Mouse (Mus musculus): Measurements from ENCODE around the gene Malsu1.

Gene Malsu1

DNA sequence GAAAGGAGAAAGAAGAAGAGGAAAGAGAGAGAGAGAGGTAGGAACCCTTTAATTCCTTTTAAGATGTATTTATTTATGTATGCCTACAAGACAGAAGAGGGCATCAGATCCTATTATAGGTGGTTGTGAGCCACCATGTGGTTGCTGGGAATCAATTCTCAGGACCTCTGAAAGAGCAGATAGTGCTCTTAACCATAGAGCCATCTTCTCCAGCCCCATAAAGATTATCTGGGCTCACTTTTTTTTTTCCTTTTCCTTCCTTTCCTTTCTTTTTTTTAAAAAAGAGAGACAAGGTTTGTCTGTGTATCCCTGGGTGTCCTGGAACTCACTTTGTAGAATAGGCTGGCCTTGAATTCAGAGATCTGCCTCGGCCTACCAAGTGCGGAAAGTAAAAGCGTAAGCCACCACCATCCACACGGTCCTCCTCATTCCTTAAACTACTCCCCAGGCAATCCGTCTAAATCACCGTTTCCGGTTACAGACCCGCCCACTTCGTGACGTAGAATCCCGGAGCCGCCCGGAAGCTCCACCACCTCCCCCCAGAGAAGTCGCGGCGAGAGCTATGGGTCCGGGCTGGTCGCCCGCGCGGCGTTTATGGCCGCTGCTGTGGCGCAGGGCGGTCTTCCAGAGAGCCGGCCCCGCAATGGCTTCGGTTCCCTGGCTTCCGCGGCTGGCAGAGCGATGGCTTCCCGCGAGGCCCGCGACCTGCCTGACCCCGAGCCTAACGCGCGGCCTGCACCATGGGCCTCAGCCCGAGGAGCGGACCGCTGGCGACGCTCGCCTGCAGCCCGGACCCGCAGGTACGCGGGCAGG is at the start of gene Malsu1:
TSS of gene Malsu1 (plus strand) at position 492 of the 813 bp plus-strand sequence.
- peak; percentile 94 for DNase-seq (ENCODE audit: low read depth, low spot score)

DNA sequence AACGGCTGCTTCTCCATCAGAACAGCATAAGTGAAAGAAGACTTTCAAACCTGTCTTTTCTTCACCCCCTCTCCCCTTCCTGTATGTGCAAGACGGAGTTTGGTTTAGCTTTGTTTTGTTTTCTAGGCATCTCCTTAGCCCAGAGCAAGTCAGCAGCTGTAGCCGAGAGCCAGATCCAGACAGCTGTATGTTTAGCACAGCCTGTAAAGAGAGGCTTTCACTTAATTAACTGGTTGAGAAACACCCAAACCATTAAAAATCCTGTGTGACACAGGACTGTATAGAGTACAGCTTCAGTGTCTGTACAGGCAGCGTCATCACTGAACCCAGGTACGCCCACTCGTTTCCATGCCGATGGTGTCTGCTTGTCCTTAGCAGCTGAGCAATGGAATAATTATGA is 48.3 kb upstream of the Malsu1 start:
- DNase-seq (ENCODE audit: low read depth, low spot score) = no peak

DNA sequence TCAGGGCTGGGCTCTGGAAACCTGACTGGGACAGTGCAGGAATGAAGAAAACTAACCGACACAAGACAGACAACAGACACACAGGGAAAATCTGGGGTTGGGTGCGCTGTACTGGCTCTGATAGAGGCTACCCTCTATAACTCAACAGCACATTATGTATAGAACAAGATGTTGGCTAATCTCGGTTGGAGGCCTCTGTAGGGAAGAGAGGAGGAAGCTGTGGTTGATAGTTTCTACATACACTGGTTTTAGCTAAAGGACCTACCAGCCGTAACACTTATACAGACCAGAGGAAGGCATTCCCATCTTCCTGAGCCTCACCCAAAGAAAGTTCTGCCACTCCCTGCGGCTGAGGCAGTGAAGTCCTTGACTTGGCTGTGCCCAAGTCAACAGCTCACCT is 47.1 kb upstream of the Malsu1 start:
- no peak for DNase-seq (ENCODE audit: low read depth, low spot score)

DNA sequence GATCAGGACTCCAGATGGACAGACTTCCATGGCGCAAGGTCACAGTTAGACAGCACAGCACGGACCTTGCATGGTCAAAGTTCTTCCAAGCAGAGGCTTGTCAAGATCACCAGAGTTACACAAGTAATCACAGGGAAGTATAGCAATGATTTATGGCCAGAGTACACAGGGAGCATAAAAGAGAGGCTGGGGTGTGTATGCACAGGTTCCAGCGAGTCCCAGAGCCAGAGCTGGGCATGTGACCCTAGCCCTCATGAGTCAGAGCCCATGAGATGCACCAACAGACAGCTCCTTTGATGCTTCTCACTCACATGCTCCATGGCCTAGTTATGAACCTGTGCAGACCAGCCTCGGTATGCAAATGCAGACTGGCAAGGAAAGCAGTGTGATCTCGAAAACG is 45.6 kb upstream of the Malsu1 start:
- no peak for DNase-seq (ENCODE audit: low read depth, low spot score)

DNA sequence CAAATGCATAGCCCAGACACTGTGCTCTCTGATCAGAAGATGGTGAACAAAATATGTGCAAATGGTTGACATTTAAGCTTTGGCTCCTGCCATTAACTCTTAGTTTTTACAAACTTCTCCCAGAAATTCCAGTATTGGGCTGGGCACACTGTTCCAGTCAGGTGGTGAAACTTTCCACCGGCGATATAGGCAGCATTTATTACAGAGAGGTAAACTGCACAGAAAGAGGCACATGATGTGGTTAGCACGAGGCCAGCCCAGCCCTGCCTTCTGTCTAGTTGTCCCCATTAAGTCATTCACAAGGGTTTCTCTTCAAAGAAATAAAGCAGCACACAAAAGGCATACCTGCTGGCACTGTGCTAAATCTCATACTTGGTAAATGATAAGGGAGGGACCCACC is 44.9 kb upstream of the Malsu1 start:
- no peak for DNase-seq (ENCODE audit: low read depth, low spot score)

DNA sequence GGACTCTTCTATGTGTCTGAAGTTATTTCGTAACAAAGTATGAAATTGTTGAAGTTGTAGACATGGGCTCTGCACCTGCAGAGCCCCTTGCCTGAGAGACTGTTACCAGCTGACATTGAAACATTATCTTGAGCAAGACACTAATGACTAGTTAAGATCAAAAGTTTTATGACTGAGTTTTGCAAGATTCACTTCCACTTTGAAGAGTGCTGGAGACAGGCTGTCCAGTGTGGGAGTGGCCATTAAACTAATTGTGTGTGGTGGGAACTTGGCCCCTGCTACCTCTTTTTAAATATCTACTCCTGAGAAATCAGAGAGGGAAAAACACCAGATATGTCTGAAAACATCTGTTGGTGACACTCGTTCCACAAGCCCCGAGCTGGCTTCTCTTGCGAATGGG is 42.4 kb upstream of the Malsu1 start:
- DNase-seq (ENCODE audit: low read depth, low spot score) = no peak

DNA sequence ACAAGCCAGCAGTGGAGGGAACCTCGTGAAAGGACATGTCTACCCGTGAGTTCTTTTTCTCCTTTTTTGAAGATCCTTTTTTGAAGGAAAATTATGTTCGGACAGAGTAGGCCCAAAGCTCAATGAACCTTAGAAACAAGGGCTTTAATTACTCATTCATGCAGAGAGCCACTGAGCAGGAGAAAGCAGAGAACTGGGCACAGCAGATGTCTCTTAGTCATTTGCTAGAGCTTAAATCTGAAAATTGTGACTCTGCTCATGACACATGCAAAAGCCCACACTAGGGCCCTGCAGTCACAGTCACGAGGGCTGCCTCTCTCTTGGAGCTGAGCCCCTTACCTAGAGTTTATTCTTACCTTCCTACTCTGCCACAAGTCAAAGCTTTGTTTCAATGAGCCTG is 40.8 kb upstream of the Malsu1 start:
- DNase-seq (ENCODE audit: low read depth, low spot score) = no peak

DNA sequence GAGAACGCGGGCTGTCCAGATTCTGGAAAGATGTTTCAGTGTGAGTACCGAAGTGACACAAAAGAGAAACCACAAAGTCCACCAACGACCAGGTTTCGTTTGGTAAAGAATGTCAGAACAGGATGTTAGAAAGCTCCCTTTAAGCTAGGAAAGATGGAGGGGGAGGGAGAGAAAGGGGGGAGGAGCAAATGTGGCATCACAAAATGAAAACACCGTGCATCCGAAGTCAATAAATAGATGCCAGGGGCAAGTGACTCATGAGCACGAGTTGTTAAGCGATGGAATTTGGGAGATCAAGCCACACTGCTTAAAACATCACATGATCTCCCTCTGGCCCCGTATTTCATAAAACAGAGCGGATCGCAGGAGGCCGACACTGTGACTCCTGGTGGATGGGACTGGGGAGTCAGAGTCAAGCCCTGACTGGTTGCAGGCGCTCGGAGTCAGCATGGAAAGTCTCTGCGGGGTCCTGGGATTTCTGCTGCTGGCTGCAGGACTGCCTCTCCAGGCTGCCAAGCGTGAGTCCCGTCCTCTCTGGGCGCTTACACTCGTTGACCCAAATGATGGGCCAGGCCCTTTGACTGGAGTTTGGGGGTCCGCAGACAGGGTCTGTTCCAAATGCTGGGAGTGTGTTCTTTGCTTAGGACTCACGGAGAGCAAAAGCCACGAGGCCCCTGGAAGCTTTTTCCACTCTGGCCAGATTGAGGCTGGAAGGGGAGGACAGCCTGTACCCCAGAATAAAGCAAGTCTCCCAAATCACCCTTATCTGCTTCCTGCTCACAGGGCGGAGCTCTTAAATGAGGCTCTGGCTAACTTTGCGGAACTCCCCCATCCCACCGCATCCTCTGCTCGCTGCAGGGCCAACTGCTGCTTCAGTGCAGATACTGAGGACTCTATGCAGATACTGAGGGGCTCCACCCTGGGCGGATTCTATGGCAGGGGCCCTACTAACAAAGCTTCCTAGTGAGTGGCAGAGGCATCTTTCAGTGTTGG is 37.0 kb upstream of the Malsu1 start, which contains the start of gene Gpnmb:
TSS of gene Gpnmb (plus strand) at position 272 of the 993 bp plus-strand sequence.
- DNase-seq (ENCODE audit: low read depth, low spot score) = peak; percentile 16

DNA sequence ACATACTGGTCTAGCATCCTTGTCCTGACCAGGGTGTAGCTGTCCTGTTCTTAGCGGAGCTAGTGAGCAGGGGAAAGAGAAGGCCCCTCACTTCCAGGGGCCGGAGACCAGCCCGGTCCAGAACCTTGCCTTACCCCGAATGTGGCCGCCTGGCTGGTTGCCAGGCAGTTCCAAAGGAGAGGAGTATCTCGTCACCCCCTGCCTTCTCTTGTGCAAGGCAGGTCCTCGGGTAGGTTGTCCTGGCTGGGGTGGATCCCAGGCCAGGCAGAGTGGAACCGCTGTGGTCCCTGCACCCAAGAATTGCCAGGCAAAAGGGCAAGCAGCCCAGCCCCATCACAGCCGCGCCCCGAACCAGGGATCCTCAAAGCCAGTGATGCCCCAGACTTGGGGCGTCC is 36.3 kb upstream of the Malsu1 start:
- DNase-seq (ENCODE audit: low read depth, low spot score) = no peak

DNA sequence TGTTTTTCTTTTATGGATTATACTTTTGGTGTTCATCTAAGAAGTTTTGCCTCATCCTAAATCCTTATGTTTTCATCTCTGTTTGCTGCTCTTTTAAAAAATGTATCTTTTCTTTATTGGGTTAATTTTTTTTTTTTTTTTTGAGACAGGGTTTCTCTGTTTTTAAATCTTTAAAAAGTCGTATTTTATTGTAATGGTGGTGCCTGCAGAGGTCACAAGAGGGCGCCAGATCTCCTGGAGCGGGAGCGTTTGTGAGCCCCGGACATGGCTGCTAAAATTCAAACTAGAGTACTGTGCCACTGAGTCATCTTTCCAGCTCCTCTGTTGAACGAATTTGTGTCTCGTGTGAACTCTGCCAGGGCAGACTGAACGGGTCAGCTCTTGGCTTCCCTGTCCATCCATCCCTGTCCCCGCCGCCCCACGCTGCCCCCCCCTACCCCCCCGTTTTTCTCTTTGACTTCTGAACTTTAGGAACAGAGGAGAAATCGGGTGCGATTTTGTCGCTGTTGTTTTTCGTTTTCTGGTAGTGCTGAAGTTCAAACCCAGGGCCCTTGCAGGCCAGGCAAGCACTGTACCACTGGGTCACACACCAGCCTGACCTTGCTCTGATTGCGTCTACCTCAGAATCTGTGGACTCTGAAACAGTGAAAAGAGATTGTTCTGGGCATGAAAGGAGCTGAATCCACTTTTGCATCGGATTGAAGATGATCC is 34.0 kb upstream of the Malsu1 start:
- peak; percentile 49 for DNase-seq (ENCODE audit: low read depth, low spot score)

DNA sequence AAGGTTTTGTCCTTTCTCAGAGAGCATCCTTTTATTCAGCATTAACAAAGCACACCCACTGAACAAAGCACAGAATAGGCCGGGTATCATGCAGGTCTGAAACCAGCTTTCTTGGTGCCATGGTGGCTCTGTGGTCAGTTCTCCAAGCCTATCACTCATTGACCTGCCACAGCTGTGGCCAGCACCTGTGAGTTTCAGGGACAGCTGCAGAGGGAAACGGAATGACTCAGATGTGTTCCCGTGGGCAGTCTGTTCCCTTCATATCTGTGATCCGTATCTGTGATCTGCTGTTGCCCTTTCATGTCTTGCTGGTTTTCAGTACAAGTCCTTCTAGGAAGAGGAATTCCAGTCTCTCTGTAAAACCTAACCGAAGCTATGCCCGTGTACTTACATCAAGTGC is 27.1 kb upstream of the Malsu1 start:
- no peak for DNase-seq (ENCODE audit: low read depth, low spot score)

DNA sequence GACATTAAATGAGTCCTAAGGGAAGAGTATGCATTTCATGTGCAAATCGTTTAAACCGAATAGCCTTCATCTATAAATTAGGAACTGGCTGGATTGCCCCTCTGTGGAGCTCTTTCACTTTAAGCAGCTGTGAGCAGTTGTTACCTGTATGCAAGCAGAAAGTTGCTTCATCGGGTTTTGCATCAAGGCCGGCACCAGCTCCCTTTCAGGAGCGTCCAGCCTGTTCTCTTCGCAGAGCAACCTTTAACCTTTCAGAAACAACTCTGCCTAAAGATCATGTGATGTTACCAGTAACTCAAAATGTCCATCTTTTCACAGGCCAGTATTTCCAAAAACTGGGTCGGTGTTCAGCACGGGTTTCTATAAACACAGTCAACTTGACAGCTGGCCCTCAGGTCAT is 26.6 kb upstream of the Malsu1 start:
- DNase-seq (ENCODE audit: low read depth, low spot score) = no peak

DNA sequence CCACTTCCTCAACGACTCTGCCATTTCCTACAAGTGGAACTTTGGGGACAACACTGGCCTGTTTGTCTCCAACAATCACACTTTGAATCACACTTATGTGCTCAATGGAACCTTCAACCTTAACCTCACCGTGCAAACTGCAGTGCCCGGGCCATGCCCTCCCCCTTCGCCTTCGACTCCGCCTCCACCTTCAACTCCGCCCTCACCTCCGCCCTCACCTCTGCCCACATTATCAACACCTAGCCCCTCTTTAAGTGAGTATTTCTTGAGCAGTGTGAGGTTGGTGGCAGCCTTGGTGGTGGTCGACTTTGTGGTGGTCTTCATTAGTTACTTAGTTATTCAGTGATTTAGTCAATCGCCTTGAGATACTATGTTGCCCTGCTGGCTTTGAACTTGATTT is 25.7 kb upstream of the Malsu1 start:
- DNase-seq (ENCODE audit: low read depth, low spot score) = no peak

DNA sequence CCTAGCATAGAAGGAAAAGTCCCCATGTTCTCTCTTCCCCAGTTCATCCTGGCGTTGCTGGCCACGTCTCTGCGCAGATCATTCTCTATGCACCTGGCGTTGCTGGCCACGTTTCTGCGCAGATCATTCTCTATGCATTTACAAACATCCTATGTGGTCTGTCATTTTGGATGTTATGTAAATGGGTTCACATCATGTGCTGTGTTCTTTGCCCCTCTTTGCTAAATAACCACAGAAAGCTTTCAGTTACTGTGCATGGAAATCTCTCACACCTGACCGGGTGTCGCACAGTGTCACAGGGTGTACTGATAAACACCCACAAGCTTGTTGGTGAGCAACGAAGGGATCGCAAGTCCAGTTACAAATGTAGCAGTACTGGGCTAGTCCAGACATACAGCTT is 25.2 kb upstream of the Malsu1 start:
- no peak for DNase-seq (ENCODE audit: low read depth, low spot score)

DNA sequence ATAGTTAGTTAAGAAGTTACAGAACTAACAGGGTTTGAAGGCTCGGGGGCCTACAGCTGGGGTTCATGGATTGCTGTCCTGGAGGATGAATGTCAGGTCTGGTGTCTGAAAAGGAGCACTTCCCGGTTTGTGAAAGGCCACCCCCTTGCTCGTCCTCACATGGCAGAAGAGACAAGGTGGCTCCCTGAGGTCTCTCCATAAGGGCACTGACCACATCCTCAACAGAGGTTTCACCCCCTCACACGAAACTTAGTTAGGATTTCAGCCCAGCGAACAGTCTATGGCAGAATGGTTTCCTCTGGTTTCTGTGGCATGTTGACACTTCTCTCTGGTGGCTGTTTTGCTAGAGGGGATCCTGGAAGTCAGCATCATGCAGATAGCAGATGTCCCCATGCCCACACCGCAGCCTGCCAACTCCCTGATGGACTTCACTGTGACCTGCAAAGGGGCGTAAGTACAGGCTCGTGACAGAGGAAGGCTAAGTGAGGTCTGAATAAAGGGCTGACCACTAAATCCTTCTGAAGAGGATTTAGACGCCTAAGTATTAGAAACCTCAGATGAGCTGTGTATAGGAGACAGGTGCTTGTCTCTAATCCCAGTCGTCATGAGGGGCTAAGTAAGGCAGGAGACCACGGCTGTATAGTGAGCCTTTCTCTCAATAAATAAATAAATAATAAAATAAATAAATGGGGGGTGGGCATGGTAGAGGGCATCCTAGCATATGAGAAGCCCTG is 22.8 kb upstream of the Malsu1 start:
- DNase-seq (ENCODE audit: low read depth, low spot score) = no peak

DNA sequence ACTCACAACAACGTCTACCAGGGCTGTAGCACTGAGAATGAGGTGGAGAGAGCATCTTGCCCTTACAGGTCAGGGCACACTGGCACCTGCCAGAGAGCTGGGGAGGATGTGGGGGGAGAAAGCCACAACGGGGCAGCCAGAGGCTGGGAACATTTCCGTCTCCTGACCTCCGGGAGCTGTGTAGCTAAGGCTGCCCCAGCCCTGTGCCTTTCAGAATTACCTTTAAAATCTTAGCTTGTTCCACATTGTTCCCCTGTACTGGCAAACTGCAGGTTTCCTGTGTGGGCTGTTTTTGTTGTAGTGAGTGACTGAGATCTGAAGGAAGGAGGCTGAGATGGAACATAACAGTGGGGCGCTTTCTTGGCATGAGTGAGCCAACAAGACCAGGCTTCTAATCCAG is 21.4 kb upstream of the Malsu1 start:
- no peak for DNase-seq (ENCODE audit: low read depth, low spot score)

DNA sequence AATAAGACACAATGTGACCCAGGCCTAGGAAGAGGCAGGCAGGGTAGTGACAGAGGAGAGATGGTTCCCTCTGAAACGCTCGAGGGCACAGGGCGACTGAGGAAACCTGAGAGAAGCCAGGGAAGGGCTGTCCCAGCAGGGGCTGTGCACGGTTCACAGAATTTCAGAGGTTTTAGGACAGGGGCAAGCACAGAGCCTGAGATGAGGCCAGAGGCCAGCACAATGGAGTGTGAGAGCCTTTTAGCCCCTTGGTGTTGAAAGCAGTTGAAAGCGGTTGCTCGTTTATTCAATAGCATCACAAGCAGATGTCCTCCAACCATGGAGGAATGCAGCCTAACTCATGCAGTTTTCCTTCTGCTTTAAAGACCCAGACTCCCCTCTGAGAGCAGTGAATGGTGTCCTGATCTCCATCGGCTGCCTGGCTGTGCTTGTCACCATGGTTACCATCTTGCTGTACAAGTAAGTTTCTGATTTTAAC is 18.3 kb upstream of the Malsu1 start:
- no peak for DNase-seq (ENCODE audit: low read depth, low spot score)

DNA sequence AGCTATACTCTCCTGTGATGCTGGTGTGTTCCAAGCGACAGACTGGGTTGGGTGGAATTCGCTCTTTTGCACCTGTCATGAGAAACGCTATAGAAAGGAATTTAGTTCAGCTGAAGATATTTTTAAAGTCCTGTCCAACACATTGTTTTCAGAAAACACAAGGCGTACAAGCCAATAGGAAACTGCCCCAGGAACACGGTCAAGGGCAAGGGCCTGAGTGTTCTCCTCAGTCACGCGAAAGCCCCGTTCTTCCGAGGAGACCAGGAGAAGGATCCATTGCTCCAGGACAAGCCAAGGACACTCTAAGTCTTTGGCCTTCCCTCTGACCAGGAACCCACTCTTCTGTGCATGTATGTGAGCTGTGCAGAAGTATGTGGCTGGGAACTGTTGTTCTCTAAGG is 17.6 kb upstream of the Malsu1 start:
- DNase-seq (ENCODE audit: low read depth, low spot score) = no peak

DNA sequence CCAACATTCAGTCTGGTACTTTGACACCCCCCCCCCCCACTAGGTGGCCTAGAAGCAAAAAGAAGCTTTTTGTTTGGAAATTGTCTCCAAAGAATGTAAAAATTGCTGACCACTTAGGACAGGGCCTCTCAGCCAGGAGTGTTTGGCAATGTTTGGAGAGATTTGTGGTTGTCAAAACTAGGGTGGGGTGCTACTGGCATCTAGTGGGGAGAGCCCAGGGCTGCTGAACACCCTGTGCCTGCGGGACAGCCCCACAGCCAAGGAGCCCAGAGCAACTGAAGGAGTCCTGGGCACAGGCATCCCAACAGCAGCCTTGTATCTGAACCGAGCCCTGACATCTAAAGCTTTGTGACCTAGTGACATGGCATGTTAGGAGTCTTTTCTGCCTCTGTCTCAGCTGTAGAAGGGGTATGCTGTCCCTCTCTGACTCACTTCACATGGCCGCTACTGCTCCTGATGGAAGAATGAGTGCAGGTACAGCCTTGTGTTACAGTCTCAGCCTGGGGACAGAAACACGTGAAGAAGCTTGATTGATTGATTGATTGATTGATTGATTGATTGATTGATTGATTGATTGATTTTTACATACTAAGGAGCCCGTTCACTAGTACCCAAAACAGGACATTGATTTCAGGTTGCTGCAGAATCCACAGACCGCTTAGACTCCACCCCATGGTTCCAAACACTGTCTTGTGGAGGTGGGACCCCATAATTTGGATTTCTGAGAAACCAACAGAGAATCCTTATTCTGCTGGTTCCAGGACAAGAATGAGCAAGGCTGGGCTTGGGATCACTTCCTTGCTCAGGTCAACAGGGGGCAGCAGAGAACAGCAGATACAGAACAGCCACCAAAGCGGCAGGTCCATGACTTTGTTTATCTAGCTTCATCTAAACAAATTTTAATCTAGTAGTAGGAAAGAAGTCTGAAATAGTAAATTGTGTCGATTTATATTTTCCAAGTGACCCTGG is 16.3 kb upstream of the Malsu1 start:
- DNase-seq (ENCODE audit: low read depth, low spot score) = peak; percentile 70

DNA sequence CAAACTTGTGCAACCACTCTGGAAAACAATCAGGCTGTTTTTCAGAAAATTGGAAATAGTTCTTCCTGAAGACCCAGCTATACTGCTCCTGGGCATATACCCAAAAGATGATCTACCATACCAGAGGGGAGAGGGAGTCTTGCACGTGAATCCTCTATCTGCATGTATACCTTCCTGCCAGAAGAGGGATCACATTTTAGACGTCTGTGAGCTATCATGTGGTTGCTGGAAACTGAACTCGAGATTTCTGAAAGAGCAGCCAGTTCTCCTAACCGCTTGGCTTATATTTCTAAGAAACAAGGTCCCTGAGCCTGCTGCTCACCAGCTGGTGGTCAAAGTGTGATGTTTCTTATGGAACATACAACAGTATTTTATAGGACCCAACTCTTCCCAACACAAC is 5.2 kb upstream of the Malsu1 start:
- no peak for DNase-seq (ENCODE audit: low read depth, low spot score)

Data from forelimb bud, embryonic 11.5 days (tissue).